Mouse (Mus musculus) liver, adult 2 months (tissue): ENCODE data around the gene Gfod1. TPM values are rescaled to one million over a fixed set of nuclear protein-coding genes. Genes with fewer than 3 reads are reported as not detected.
A peak's percentile ranks its signal among the peaks of the same experiment; 100 is the strongest.

Source experiments
- DNase-seq: peaks from one replicate; pipeline ENCODE4 v3.0.0-alpha.2; 2011; ENCODE audit warnings: low read depth, low spot score; ENCODE audit errors: extremely low read depth
- H3K27ac ChIP-seq: fragments of 200-500 bp; replicated peaks from 2 replicates; pipeline ENCODE4 v1.5.1; 2012; ENCODE audit warnings: low read depth, mild to moderate bottlenecking, control low read depth, inconsistent platforms, low read length; ENCODE audit not compliant: insufficient read depth
- H3K27me3 ChIP-seq: fragments of 200-500 bp; 2 replicates; pipeline ENCODE4 v1.6.1; 2012; ENCODE audit warnings: mild to moderate bottlenecking, moderate library complexity, low read length, inconsistent platforms; ENCODE audit not compliant: control insufficient read depth, insufficient read depth
- H3K36me3 ChIP-seq: fragments of 200-500 bp; 2 replicates; pipeline ENCODE4 v1.6.1; 2012; ENCODE audit warnings: low read length, inconsistent platforms; ENCODE audit not compliant: control insufficient read depth, insufficient read depth
- H3K4me1 ChIP-seq: fragments of 200-500 bp; 2 replicates; pipeline ENCODE4 v1.6.1; 2011; ENCODE audit warnings: low read length; ENCODE audit not compliant: control insufficient read depth, insufficient read depth
- H3K4me3 ChIP-seq: fragments of 200-500 bp; 2 replicates; pipeline ENCODE4 v1.5.1; 2011; ENCODE audit warnings: low read depth, mild to moderate bottlenecking, control low read depth, low read length, moderate library complexity; ENCODE audit not compliant: insufficient read depth
- H3K79me2 ChIP-seq: fragments of 200-500 bp; 2 replicates; pipeline ENCODE4 v1.6.1; 2012; ENCODE audit warnings: inconsistent platforms, mild to moderate bottlenecking, low read length, moderate library complexity; ENCODE audit not compliant: control insufficient read depth, insufficient read depth
- H3K9ac ChIP-seq: fragments of 200-500 bp; 2 replicates; pipeline ENCODE4 v1.6.1; 2012; ENCODE audit warnings: low read depth, mild to moderate bottlenecking, control low read depth, inconsistent platforms, low read length
- CTCF ChIP-seq: fragments of 200-500 bp; IDR thresholded peaks from 2 replicates; pipeline ENCODE4 v1.5.1; 2011; ENCODE audit warnings: low read depth, low read length, control low read depth
- POLR2A ChIP-seq: fragments of 200-500 bp; IDR thresholded peaks from 2 replicates; pipeline ENCODE4 v1.6.1; 2011; ENCODE audit warnings: low read length, control low read depth; ENCODE audit not compliant: insufficient read depth; ENCODE audit errors: extremely low read depth
- WGBS: fragments of 180-500 bp; shearing (Covaris S2); methylation state at CpG from one replicate; pipeline ENCODE4 v1.1.7; 2018; 5-methylcytosine and 5-hydroxymethylcytosine counted together
- polyA plus RNA-seq: library from polyadenylated mRNA; depleted of rRNA; stranded (reverse); fragments of >200 nt; gene quantifications from 2 replicates; pipeline ENCODE4 v1.2.3, GENCODE M21; 2012; rRNA removed
- total RNA-seq: library from RNA; depleted of rRNA; stranded (reverse); fragments of >200 nt; gene quantifications from 2 replicates; pipeline ENCODE4 v1.2.3, GENCODE M21; 2014; rRNA removed

The Gfod1 gene
- total RNA-seq: 0.74 and 1.0 TPM in 2 replicates
- polyA plus RNA-seq: 0.61 and 1.0 TPM in 2 replicates

DNA sequence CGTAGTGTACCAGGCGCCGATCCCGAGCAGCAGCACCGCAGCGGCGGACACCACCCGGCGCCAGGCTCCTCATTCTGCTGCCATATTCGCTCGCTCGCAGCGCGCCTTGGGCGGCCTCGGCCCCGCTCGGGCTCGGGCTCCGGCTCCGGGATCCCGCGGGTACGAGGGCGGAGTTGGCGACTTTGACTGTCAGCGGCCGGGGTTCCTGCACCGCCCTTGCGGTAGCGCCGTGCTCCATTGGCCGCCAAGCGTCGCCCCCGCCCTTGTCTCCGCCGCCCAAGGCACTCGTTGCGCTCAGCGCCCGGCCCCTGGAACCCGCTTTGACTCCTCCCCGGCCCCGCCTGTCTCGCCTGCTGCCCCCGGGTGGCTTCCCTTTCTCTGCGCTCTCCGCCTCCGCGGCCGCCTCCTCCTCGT is at the start of gene Gfod1:
Gene Gfod1 (minus strand): TSS at position 155 of the 414 bp plus-strand sequence.
- H3K79me2 ChIP-seq: peaks cover 21% of the 10 kb centered on the region; the same call in 1 of the 2 replicates
- under 1% methylated on average over 52 of the region's 53 CpGs for WGBS
- TF ChIP-seq CTCF: no peak
- peak; percentile 96 for TF ChIP-seq POLR2A
- no peaks in the 10 kb centered on the region for H3K27me3 ChIP-seq
- peak within 1 kb of the TSS; percentile 67 for H3K4me3 ChIP-seq
- H3K36me3 ChIP-seq: no peaks in the 10 kb centered on the region
- H3K4me1 ChIP-seq: peaks cover 23% of the 10 kb centered on the region
- peak within 1 kb of the TSS; percentile 80 for H3K9ac ChIP-seq
- peak within 1 kb of the TSS; percentile 67 for H3K27ac ChIP-seq
- peak; percentile 89 for DNase-seq

DNA sequence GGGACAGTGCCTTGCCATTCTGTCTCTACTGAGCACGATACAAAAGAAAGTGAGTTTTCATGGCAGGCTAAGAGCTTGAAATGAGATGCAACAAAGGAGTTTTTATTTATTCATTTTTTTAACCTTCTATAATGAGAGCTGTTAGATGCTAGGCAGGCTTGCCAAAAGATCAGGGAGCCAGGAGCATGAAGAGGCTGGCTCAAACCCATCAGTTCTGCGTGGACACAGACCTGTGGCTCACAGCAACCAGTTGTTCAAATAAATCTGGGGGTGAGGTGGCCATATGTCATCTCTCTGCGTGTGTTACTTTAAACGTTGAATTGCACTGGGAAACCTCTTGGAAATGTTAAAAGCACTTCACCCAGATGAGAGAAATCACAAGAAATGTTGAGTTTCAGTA is 49.4 kb upstream of the Gfod1 start:
- DNase-seq: no peak
- no peaks in the 10 kb centered on the region for H3K36me3 ChIP-seq
- H3K27me3 ChIP-seq: no peaks in the 10 kb centered on the region
- no peak overlapping the region for H3K27ac ChIP-seq
- H3K4me1 ChIP-seq: no peaks in the 10 kb centered on the region
- H3K4me3 ChIP-seq: no peak overlapping the region
- WGBS: 73% methylated on average over 4 of the region's 4 CpGs
- no peaks in the 10 kb centered on the region for H3K79me2 ChIP-seq
- no peak overlapping the region for H3K9ac ChIP-seq
- TF ChIP-seq POLR2A (no peak), CTCF (no peak)

DNA sequence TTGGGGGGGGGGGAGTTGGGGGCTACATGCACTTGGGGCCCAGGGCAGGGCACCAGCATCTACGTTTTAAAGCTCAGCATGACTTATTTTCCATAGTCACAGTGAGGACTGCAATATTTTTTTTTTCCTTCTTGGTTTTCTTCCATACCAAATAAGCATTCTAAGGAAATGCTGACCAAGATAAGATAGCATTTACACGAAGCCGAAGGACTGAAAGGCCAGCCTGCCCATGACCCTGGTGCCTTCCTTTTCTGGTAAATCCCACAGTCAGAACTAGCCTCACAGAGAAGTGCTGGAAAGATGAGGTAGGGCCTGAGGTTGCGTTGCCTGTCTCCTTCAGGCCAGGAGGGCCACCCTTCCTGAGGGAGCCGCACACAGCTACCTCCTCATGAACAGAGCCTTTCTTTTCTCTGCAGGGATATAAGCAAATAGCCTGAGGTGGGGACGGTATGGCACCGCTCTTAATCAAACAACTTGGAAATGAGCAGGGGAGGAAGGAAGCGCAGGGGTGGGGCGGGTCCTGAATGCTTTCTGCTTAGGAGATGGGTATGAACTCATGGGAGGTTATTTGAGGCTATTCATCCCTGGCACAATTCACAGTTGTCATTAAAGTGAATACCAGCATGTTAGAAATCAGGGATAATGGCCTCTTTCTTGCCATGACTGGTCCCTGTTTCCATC is 46.7 kb upstream of the Gfod1 start:
- H3K27me3 ChIP-seq: no peaks in the 10 kb centered on the region
- H3K4me3 ChIP-seq: no peak overlapping the region
- DNase-seq: no peak
- 80% methylated on average over 9 of the region's 9 CpGs for WGBS
- TF ChIP-seq CTCF: no peak
- TF ChIP-seq POLR2A: no peak
- peak overlapping the region; percentile 82 for H3K27ac ChIP-seq
- no peaks in the 10 kb centered on the region for H3K79me2 ChIP-seq
- H3K36me3 ChIP-seq: no peaks in the 10 kb centered on the region
- no peaks in the 10 kb centered on the region for H3K4me1 ChIP-seq
- H3K9ac ChIP-seq: no peak overlapping the region

DNA sequence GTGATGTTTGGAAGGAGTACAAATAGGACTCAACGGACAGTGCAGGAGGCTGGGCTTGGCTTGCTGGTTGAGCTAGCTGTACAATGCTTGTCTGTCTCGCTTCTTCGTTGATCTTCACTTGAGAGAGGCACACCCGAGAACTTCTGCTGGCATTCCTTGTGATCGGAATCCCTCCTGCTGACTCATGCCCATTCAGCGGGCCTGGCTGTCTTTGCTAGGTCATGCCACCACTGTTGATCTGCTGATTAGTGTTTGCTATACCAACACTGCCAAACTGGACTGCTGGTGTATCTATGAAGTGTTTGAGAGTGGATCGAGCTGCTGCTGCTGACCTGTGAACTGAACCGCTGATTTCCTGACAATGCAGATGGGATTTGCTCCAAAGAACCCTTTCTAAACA is 45.4 kb upstream of the Gfod1 start:
- H3K4me1 ChIP-seq: no peaks in the 10 kb centered on the region
- no peak overlapping the region for H3K9ac ChIP-seq
- H3K27me3 ChIP-seq: no peaks in the 10 kb centered on the region
- H3K79me2 ChIP-seq: no peaks in the 10 kb centered on the region
- 68% methylated on average over 8 of the region's 8 CpGs for WGBS
- H3K4me3 ChIP-seq: no peak overlapping the region
- TF ChIP-seq CTCF: no peak
- no peak for TF ChIP-seq POLR2A
- peak; percentile 75 for DNase-seq
- H3K27ac ChIP-seq: no peak overlapping the region; the same call in 1 of the 2 replicates
- no peaks in the 10 kb centered on the region for H3K36me3 ChIP-seq

DNA sequence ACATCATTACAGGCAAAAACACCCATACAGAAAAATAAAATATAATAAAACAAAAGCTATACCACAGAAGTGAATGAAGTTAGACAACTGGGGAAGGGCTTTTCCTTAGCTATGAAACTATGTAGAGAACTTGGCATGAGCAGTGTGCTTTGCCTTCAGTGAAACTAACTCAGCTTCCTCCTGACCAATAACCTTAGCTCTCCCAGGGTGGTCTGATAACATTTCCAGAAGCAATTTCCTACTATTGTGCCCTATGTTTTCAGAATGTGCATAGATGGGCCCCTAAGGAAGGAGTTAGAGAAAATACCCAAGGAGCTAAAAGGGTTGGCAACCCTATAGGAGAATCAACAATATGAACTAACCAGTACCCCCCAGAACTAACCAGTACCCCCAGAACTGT is 42.9 kb upstream of the Gfod1 start:
- Histone ChIP-seq H3K27ac (no peak overlapping the region), H3K36me3 (no peaks in the 10 kb centered on the region), H3K27me3 (no peaks in the 10 kb centered on the region), H3K4me3 (no peak overlapping the region), H3K9ac (no peak overlapping the region), H3K79me2 (no peaks in the 10 kb centered on the region), H3K4me1 (no peaks in the 10 kb centered on the region)
- no peak for DNase-seq
- no peak for TF ChIP-seq POLR2A
- TF ChIP-seq CTCF: no peak

DNA sequence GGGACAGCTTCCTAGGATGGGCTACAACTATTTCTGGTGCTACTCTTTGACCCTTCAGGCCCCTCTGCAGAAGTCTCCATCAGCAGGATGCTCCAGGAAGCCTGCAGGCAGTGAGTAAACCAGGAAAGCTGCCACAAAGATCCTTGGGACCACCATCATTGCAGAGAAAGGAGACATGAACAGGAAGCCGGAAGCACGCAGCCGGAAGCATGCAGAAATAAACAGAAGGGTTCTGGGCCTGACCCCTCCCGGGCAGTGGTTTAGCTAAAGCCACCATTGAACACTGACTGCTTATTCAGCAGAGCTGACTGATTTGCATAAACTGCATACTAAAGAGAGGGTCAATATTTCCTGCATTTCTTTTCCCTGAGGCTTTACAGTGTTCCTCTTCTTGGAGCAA is 34.7 kb upstream of the Gfod1 start:
- Histone ChIP-seq H3K4me3 (no peak overlapping the region), H3K79me2 (no peaks in the 10 kb centered on the region), H3K4me1 (peaks cover 10% of the 10 kb centered on the region), H3K27ac (no peak overlapping the region), H3K9ac (no peak overlapping the region), H3K36me3 (no peaks in the 10 kb centered on the region), H3K27me3 (no peaks in the 10 kb centered on the region)
- WGBS: 37% methylated on average over 4 of the region's 4 CpGs
- DNase-seq: peak; percentile 18
- TF ChIP-seq POLR2A (no peak), CTCF (no peak)
